Mouse (Mus musculus) lung, embryonic 16.5 days (tissue): ENCODE data around the gene Bmp6. TPM values are rescaled to one million over a fixed set of nuclear protein-coding genes. Genes with fewer than 3 reads are reported as not detected.

Experiments used
- ATAC-seq: fragments of 200-750 bp; cut with Nextera tagmentation; 2 replicates; pipeline ENCODE4 v1.8.0; 2017; ENCODE audit warnings: low read depth, mild to moderate bottlenecking, moderate library complexity
- H3K27ac ChIP-seq: fragments of 300-500 bp; sonication (generic); 2 replicates; pipeline ENCODE4 v1.5.1; 2014; ENCODE audit warnings: mild to moderate bottlenecking, control low read depth, low read length
- H3K27me3 ChIP-seq: fragments of 300-500 bp; sonication (generic); 2 replicates; pipeline ENCODE4 v1.6.1; 2014; ENCODE audit warnings: low read depth, low read length, mixed read lengths; ENCODE audit not compliant: control insufficient read depth, insufficient read depth
- H3K36me3 ChIP-seq: fragments of 300-500 bp; sonication (generic); 2 replicates; pipeline ENCODE4 v1.6.1; 2014; ENCODE audit warnings: low read length; ENCODE audit not compliant: control insufficient read depth, insufficient read depth
- H3K4me1 ChIP-seq: fragments of 300-500 bp; sonication (generic); replicated peaks from 2 replicates; pipeline ENCODE4 v1.6.1; 2014; ENCODE audit warnings: low read length, mixed read lengths; ENCODE audit not compliant: control insufficient read depth, insufficient read depth
- H3K4me2 ChIP-seq: fragments of 300-500 bp; sonication (generic); 2 replicates; pipeline ENCODE4 v1.6.1; 2014; ENCODE audit warnings: low read depth, low read length, control low read depth
- H3K4me3 ChIP-seq: fragments of 300-500 bp; sonication (generic); 2 replicates; pipeline ENCODE4 v1.5.1; 2014; ENCODE audit warnings: mild to moderate bottlenecking, low read length, control low read depth
- H3K9ac ChIP-seq: fragments of 300-500 bp; sonication (generic); 2 replicates; pipeline ENCODE4 v1.6.1; 2014; ENCODE audit warnings: low read length, control low read depth
- H3K9me3 ChIP-seq: fragments of 300-500 bp; sonication (generic); 2 replicates; pipeline ENCODE4 v1.6.1; 2016; ENCODE audit warnings: low read length; ENCODE audit not compliant: control insufficient read depth
- WGBS: fragments of 180-500 bp; shearing (Covaris S2); extraction: QIAGEN DNeasy Blood & Tissue Kit; methylation state at CpG from one replicate; pipeline ENCODE4 v1.1.7; 2014; 5-methylcytosine and 5-hydroxymethylcytosine counted together
- polyA plus RNA-seq: library from polyadenylated mRNA; unstranded; fragments of >200 nt; fragmentation: Nextera tagmentation; extraction: Ambion mirVana; gene quantifications from 2 replicates; pipeline ENCODE4 v1.2.1, GENCODE M21; 2015

Bmp6 gene
- polyA plus RNA-seq, 1 experiment from 2014 or later = 1.3 TPM

DNA sequence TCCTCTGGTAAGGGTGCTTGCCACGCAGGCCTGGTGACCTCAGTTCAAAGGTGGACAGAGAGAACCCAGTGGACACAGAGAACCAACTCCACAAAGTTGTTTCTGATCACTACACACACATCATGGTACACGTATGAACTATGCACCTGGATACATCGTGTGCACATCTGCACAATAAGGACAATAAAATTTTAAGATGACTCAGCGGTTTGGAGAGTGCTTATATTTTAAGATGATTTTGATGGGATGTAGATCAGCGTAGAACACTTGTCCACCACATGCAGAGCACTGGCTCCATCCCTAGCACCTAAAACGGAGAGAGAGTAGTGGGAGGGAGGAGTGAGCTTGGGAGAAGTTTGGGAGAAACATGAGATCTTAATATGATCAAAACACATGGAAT lies 128.6 kb downstream of the Bmp6 start:
- WGBS = 84% methylated on average over 6 of the region's 6 CpGs
- H3K27me3 ChIP-seq = no peaks in the 10 kb centered on the region
- H3K9me3 ChIP-seq = no peaks in the 10 kb centered on the region
- no peak overlapping the region for H3K4me2 ChIP-seq
- no peaks in the 10 kb centered on the region for H3K4me1 ChIP-seq
- H3K27ac ChIP-seq = no peak overlapping the region
- ATAC-seq = no peak
- no peak overlapping the region for H3K9ac ChIP-seq
- H3K4me3 ChIP-seq = no peak overlapping the region
- no peaks in the 10 kb centered on the region for H3K36me3 ChIP-seq

- H3K4me1 ChIP-seq = no peaks in the 10 kb centered on the region
- H3K9me3 ChIP-seq = no peaks in the 10 kb centered on the region
- ATAC-seq = no peak
- no peak overlapping the region for H3K4me2 ChIP-seq
- no peaks in the 10 kb centered on the region for H3K36me3 ChIP-seq
- H3K9ac ChIP-seq = no peak overlapping the region; the same call in 1 of the 2 replicates
- 43% methylated on average over 8 of the region's 8 CpGs for WGBS
- H3K4me3 ChIP-seq = no peak overlapping the region
- no peak overlapping the region for H3K27ac ChIP-seq
- H3K27me3 ChIP-seq = no peaks in the 10 kb centered on the region
Observed at GRCm38 (mm10) chr13:38476936-38477335, 132.0 kb downstream of the Bmp6 start.

- H3K4me3 ChIP-seq = no peak overlapping the region
- H3K27ac ChIP-seq = no peak overlapping the region
- no peaks in the 10 kb centered on the region for H3K9me3 ChIP-seq
- no peak overlapping the region for H3K9ac ChIP-seq
- H3K27me3 ChIP-seq = no peaks in the 10 kb centered on the region
- H3K4me1 ChIP-seq = no peaks in the 10 kb centered on the region
- no peak for ATAC-seq
- H3K4me2 ChIP-seq = no peak overlapping the region
- no peaks in the 10 kb centered on the region for H3K36me3 ChIP-seq
- WGBS = 77% methylated on average over 7 of the region's 7 CpGs
Observed at GRCm38 (mm10) chr13:38481021-38481420, 136.1 kb downstream of the Bmp6 start.

DNA sequence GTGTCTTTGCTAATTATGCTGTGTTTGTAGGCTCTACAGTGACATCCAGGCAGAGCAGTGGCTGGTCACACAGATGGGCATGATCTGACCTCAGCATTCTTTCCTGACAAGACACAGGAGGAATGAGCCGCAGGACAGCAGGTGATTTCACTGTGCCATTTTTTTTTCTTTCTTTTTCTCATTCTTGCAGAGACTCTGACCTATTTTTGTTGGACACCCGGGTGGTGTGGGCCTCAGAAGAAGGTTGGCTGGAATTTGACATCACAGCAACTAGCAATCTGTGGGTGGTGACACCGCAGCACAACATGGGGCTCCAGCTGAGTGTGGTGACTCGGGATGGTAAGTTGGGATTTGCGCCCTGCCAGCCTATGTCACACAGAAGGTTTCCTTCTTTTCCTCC lies 139.8 kb downstream of the Bmp6 start:
- ATAC-seq = no peak
- H3K27me3 ChIP-seq = no peaks in the 10 kb centered on the region
- no peak overlapping the region for H3K4me2 ChIP-seq
- WGBS = 68% methylated on average over 5 of the region's 5 CpGs
- H3K9me3 ChIP-seq = no peaks in the 10 kb centered on the region
- no peaks in the 10 kb centered on the region for H3K4me1 ChIP-seq
- no peak overlapping the region for H3K27ac ChIP-seq
- no peak overlapping the region for H3K4me3 ChIP-seq
- H3K36me3 ChIP-seq = no peaks in the 10 kb centered on the region
- no peak overlapping the region for H3K9ac ChIP-seq

- no peak for ATAC-seq
- Histone ChIP-seq H3K36me3 (no peaks in the 10 kb centered on the region), H3K4me3 (no peak overlapping the region), H3K27me3 (no peaks in the 10 kb centered on the region), H3K4me2 (no peak overlapping the region), H3K4me1 (no peaks in the 10 kb centered on the region), H3K27ac (no peak overlapping the region), H3K9me3 (no peaks in the 10 kb centered on the region), H3K9ac (no peak overlapping the region)
- 64% methylated on average over 6 of the region's 6 CpGs for WGBS
Observed at GRCm38 (mm10) chr13:38486767-38487166, 141.9 kb downstream of the Bmp6 start.

- H3K9me3 ChIP-seq = no peaks in the 10 kb centered on the region
- WGBS = 20% methylated on average over 3 of the region's 3 CpGs
- H3K4me2 ChIP-seq = no peak overlapping the region
- H3K4me3 ChIP-seq = no peak overlapping the region
- no peak for ATAC-seq
- H3K27ac ChIP-seq = no peak overlapping the region
- no peak overlapping the region for H3K9ac ChIP-seq
- peaks cover 18% of the 10 kb centered on the region for H3K36me3 ChIP-seq
- H3K4me1 ChIP-seq = no peaks in the 10 kb centered on the region
- no peaks in the 10 kb centered on the region for H3K27me3 ChIP-seq
Observed at GRCm38 (mm10) chr13:38496715-38497114, 151.8 kb downstream of the Bmp6 start.

DNA sequence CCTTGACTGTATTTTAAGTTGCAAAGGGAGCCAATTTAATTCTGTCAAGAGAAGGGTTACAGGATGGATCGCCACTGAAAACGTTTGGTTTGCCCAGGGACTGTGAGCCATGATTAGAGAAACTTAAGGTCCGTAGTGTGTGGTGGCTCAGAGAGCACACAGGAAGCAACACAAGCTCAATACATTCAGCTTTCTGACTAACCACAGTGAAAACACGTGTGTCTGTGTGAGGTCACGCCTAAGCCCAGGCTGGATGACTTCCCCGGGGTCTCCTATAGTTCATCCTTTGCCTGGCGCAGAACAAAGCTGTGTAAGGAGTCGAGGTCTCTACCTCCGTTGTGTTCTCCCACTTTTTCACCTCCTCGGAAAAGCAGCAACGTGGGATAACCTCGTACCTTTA lies 156.4 kb downstream of the Bmp6 start:
- Histone ChIP-seq H3K4me2 (no peak overlapping the region), H3K9me3 (no peaks in the 10 kb centered on the region), H3K9ac (no peak overlapping the region), H3K4me1 (no peaks in the 10 kb centered on the region), H3K36me3 (peaks cover 48% of the 10 kb centered on the region), H3K27me3 (no peaks in the 10 kb centered on the region), H3K4me3 (no peak overlapping the region), H3K27ac (no peak overlapping the region)
- no peak for ATAC-seq
- WGBS = 84% methylated on average over 12 of the region's 12 CpGs

- Histone ChIP-seq H3K36me3 (peaks cover 48% of the 10 kb centered on the region), H3K4me3 (no peak overlapping the region), H3K4me1 (no peaks in the 10 kb centered on the region), H3K27me3 (no peaks in the 10 kb centered on the region), H3K9me3 (no peaks in the 10 kb centered on the region), H3K9ac (no peak overlapping the region), H3K4me2 (no peak overlapping the region), H3K27ac (no peak overlapping the region)
- 81% methylated on average over 14 of the region's 14 CpGs for WGBS
- no peak for ATAC-seq
Observed at GRCm38 (mm10) chr13:38503137-38503849, 158.4 kb downstream of the Bmp6 start.

DNA sequence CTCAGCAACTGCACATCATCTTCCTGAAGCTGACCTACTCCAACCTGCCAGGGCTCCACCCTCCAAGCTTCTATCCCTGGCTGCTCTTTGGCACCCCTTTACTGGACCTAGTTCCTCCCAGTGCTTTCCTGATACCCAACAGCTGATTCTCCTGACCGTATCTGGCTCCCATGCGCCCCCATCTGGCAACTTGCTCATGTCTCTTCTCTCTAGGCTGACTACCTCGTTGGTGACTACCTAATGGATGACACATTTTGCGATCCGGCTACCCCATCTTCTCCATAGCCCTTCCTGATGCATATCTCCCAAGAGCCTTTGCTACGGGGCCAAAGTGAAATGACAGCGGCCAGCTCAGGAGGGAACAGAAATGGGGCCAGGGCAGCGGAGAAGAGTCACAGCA lies 161.4 kb downstream of the Bmp6 start:
- Histone ChIP-seq H3K4me1 (no peaks in the 10 kb centered on the region), H3K27me3 (no peaks in the 10 kb centered on the region), H3K9ac (no peak overlapping the region), H3K4me2 (no peak overlapping the region), H3K4me3 (no peak overlapping the region), H3K36me3 (peaks cover 39% of the 10 kb centered on the region), H3K9me3 (no peaks in the 10 kb centered on the region), H3K27ac (no peak overlapping the region)
- ATAC-seq = no peak
- 81% methylated on average over 8 of the region's 8 CpGs for WGBS

DNA sequence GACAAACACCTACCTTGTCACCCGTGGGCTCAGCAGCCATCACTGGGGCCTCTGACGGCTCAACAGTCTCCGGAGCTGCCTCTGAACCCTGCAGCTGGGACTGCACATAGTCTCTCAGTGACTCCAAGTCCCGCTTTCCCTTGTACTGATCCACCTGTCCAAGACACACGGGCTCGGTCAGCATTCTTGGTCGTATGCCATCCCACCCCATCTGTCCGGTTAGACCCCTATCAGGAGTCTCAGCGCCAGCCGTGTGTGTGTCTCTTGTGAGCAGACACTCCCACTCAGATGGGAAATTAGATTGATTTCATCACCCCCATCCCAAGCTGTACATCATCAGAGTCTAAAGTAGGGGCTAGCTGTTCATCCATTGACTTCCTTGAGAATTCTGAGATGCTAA lies 162.0 kb downstream of the Bmp6 start:
- no peak overlapping the region for H3K27ac ChIP-seq
- no peaks in the 10 kb centered on the region for H3K9me3 ChIP-seq
- H3K4me1 ChIP-seq = no peaks in the 10 kb centered on the region
- 90% methylated on average over 10 of the region's 10 CpGs for WGBS
- H3K4me3 ChIP-seq = no peak overlapping the region
- H3K36me3 ChIP-seq = peaks cover 36% of the 10 kb centered on the region
- no peak overlapping the region for H3K4me2 ChIP-seq
- no peaks in the 10 kb centered on the region for H3K27me3 ChIP-seq
- no peak for ATAC-seq
- H3K9ac ChIP-seq = no peak overlapping the region
